Mouse (Mus musculus) small intestine, adult 2 months (tissue): Measurements from ENCODE around the gene Foxn3.

Experiments
- CTCF ChIP-seq: fragments of 200-500 bp; IDR thresholded peaks from 2 replicates; pipeline ENCODE4 v1.5.1; 2012; ENCODE audit warnings: low read depth, mild to moderate bottlenecking, control low read depth, inconsistent platforms, low read length, moderate library complexity, mixed read lengths; ENCODE audit not compliant: insufficient replicate concordance, insufficient read length; ENCODE audit errors: extremely low read depth
- POLR2A ChIP-seq: fragments of 200-500 bp; IDR thresholded peaks from 2 replicates; pipeline ENCODE4 v1.6.1; 2012; ENCODE audit warnings: low read depth, mild to moderate bottlenecking, control low read depth, inconsistent platforms, low read length, moderate library complexity

GRCm38 (mm10) chr12:99406697-99407317 lies 156.6 kb downstream of the Foxn3 start:
- TF ChIP-seq POLR2A (no peak), CTCF (no peak)
